Mouse (Mus musculus): ENCODE measurements around the gene Ndufaf3.

Ndufaf3 gene

DNA sequence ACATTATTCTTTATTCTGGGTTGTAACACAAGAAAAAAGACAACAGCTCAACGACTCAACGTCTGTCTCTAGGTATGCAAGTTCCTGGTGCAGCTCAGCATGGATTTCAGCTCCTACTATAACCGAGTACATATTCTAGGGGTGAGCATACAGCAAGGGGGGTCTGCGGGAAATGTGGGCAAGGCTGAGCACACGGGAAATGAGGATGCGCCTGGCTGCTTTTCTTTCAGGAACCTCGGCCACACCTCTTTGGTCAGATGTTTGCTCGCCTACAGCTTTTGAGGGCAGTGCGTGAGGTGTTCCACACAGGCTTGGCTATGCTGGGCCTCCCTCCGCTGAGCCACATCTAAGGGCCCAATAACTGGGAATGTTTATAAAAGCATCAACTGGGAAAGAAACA is 5.1 kb upstream of the Ndufaf3 start:
- DNase-seq (ENCODE audit: low spot score) = no peak

DNA sequence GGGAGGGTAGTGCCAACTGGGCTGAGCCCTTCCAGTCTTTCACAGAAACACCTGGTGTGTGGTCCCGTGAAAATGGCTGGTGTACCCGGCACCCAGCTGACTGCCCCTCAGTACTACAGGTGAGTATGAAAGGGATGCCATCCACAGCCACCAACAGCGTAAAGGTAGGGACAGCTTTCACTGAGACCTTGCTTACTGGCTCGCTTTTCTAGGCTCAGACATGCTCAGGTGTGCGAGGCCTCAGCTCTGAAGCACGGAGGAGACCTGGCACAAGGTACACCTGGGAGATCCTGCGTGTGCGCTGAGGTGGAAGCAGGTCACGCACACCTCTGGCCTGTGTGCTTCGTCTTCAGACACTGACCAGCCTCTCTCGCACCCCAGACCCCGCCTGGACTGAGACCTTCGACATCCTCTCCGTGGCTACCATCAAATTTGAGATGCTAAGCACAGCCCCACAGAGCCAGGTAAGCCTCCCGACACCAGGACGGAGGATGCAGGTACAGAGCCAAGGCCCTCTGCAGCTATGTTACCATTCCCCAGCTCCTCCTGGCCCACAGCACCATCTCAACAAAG is 4.3 kb upstream of the Ndufaf3 start:
- DNase-seq (ENCODE audit: low spot score) = no peak

DNA sequence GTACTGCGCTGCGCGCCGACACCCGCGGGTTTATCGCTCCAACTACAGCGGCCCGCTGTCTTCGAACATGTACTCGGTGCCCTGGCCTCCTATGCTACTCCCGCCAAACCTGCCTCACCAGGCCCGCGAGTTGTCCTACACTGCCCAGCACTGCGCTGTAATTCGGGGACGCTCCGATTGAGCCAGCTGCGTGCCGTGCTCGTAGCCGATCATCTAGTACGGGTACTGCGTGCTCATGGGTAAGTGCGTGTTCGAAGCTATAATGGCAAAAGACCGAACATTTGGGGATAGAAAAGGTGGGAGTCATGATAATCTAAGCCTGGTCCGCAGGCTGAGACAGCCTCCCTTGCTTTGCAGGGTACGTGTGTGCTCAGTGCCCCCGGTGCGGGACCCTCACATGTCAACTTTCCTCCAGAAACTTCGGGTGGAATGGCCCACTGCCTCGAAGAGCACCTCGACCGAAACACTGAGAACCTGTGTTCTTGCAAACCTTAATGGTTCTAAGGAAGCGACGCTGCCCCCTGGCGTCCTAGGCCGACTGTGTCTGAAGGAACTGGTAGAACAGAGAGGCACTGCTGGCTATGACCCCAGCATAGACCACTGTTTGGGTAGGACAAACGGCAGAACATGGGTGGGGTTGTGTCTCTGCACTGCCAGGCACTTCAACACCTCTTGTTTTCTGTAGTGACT is 3.1 kb upstream of the Ndufaf3 start:
- DNase-seq (ENCODE audit: low spot score) = peak; percentile 88

DNA sequence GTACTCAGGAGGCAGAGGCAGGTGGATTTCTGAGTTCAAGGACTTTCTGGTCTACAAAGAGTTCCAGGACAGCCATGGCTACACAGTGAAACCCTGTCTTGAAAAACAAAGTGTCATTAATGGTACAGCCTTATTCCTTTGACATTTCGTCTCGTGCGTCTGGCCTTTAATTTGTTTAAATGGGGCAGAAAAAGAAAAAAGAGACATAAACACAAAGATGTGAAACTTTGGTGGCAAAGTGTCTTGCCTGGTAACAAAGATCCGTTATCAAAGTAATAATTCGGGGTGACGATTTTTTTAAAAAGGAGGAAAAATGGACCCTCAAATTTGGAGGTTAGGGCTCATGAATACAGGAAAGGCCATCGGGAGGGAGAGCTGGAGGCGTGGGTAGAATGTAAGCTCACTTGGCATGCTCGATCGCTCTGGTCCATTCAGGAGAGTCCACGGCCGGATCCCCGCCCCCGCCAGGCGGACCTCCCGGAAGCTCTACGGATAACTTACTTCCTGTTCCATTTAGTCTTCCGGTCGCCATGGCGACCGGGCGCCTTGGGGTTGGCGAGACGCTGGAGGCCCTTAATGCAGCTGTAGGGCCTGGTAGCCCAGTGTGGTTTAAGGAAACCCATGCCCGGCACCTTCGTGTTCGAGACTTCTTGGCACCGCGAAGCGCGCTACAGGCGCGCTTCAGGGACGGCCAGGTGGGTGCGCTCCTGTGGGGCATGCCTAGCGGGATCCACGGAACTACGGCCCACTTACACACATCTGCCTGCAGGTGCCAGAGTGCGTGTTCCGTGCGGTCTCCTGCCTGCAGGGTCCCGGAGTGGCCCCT is 2.4 kb upstream of the Ndufaf3 start, which contains the start of gene Dalrd3:
Gene Dalrd3, plus strand, starts transcription at position 506 of the 826 bp plus-strand sequence.
- DNase-seq (ENCODE audit: low spot score) = peak; percentile 94

DNA sequence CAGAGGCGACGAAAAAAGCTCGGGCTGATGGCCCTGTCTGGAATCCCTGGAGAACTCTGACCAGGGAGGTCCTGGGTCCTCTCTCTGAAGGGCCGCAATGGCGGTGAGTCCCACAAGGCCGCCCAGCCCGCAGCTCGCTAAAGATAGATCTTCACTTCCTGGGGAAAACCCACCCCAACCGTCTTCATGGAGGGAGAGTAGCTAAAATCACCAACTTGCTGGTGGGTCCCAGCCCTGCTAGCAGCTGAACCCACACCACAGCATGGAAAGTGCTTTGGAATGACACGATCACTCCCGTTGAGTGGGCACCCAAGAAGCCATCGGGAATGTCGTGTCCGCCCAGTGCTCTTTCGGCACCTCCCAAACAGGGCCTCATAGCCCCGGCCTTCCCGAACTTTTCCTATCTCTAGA is 1.3 kb upstream of the Ndufaf3 start:
- DNase-seq (ENCODE audit: low spot score) = no peak

DNA sequence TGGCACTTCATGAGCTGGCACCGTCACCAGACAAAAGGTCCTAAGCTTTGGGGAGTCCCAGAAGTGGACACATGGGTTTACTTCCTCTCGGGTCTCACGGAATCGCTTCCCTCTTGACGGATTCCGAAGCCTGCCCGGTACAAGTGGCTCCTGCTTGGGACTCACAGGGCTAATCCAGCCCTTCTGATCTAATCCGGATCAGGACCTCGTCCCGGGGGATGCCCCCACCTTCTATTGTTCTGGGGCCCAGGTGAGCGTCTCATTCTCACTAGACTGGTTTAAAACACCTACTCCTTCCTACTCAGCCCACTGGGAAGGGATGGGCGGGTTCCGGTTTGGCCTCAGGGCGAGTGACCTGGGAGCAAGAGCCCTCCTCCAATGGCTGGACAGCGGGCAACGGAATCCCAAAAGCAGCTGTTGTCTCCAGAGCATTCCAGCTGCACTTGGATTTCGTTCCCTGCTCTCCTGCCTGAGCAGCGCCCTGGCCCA is 741 bp upstream of the Ndufaf3 start:
- DNase-seq (ENCODE audit: low spot score) = peak; percentile 40

DNA sequence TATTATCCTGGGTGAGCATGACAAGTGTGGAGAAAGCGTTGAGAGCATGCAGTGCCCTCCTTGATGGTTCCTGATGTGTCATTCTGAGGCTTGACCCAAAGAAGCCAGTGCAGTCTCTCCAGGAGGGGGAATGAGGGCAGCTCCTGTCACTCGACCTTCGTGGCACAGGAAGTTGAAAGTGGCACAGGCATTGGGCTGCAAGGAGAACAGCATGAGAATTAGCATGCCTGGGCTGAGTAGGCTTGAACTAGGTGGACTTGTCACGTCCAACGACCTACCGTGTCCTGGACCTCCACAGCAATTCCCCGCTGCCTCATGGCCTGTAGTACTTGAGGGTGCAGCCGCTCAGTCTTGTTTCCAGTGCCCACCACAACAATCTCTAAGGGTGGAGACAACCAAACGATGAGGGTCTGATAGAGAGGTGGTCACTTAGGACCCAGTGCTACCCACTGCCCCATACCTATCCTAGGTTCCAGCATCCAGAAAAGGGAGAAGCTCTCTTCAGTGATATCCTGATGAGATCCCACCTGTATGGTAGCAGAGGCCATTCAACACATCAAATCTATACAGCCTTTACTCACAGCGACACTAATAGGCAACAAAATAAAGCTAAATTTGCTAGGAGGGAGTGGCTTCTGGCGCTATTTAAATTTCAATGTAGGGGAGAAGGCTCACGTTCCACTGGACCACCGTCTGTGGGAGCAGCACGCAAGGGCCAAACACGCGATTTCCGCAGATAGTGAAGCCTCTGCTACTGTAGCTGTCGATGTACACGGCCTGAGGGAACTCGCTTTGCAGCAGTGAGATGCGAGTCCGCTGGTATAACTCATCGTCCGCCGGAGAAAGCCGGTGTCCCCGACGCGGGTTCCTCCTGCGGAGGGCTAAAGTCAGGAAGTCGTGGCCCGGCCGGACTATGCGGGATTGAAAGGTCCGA is 1.1 kb downstream of the Ndufaf3 start:
- DNase-seq (ENCODE audit: low spot score) = no peak

DNA sequence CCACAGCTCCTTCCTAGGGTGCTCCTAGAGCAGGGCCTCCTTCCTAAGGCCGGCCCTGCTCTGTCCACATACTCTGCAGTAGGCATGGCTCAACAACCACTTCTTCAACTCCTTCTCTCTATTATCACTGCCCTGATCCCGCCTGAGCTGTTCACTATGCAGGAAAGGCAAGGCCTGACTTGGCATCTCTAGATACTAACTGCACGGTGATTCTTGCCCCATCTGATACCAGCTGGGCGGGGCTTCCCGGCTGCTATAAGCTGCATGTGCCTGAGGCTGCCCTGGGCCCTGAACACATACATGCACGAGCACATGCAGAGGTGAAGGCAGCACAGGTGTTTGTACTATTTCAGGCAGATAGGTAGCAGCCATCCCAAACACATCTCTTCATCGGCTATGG is 3.1 kb downstream of the Ndufaf3 start:
- DNase-seq (ENCODE audit: low spot score) = no peak

DNA sequence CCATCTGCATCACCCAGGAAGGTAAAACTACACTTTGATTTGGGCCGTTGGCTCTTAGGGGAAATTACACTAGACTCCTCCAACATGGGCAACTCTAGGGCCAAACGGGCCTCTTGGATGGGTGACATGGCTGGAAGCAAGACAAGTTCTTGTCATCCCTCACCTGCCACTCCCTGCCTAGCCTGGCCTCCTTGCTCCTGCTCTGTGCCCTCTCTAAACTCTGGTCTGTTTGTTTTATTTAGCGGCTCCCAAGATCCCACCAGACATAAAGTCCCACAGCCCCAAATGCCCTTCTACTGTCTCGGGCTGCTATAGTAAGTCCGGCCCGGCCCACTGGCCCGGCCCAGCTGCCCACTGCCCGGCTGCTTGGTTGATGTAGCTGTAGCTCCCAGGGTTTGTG is 3.6 kb downstream of the Ndufaf3 start:
- DNase-seq (ENCODE audit: low spot score) = no peak

DNA sequence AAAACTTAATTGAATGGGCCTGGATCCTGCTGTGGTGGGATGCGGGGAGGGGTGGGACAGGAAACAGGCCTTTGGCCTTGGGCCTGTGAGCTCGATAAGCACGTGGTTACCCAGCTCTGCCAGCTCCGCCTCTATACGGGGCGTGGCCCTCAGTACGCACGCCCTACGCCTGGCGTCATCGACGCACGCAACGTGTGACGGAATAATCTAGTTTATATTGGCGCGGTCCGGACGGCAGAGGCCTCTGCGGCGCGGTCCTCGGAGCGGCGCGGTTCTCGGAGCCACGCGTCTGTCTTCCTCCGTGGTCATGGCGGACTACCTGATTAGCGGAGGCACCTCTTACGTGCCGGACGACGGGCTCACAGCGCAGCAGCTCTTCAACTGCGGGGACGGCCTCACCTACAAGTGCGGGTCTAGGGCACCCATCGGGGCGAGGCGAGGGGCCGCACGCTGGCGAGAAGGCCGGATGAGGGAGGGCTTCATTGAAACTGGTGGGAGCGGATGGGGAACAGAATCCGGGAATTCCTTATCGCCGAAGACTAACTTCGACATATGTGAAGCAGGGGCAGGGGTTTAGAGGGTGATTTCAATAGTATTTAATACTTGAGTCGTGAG is 6.9 kb downstream of the Ndufaf3 start, which contains the start of gene Impdh2:
Gene Impdh2, plus strand, starts transcription at position 60 of the 615 bp plus-strand sequence.
- peak; percentile 94 for DNase-seq (ENCODE audit: low spot score)

DNA sequence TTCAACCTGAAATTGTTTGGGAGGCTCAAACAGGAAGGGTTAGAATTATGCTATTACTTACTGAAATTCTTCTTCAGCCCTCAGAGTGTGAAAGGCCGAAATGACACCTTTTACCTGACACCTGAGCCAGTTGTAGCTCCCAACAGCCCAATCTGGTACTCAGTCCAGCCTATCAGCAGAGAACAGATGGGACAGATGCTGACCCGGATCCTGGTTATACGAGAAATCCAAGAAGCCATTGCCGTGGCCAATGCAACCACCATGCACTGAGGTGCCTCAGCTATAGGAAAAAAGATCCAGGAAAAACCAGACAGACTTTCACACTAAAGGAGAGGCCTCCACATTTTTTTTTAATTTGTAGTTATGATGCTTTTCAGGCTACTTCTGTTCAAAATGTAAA is 8.1 kb downstream of the Ndufaf3 start:
- no peak for DNase-seq (ENCODE audit: low spot score)

DNA sequence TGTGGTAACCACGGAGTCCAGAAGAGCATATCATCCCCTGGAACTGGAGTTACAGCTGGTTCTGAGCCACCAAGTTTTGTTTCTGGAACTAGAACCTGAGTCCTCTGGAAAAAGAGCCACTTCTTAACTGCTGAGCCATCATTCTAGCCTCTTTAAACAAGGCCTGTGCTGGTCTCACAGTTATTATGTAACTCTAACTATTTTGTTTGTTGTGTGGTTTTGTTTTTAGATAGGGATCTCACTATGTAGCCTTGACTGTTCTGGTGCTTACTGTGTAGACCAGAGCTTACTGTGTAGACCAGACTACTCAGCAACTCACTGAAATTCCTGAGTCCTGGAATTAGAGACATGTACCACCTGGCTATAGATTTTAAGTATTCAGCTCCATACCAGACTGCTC is 20.4 kb downstream of the Ndufaf3 start:
- no peak for DNase-seq (ENCODE audit: low spot score)

DNA sequence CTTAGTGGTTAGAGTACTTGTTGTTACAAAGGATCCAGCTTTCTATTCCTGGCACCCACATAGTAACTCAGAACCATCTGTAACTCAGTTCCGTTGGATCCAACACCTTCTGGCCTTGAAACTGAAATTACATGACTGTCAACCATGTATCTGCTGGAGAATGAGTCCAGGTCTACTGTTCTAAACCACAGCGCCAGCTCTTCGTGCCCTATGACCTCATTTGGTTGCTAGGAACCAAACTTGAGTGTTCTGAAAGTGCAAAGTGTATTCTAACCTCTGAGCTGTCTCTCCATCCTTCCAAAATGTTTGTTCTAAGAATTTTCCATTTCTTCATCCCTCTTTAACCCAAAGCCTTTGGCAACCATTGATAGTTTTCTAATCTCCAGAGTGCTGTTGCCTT is 21.2 kb downstream of the Ndufaf3 start:
- DNase-seq (ENCODE audit: low spot score) = no peak

DNA sequence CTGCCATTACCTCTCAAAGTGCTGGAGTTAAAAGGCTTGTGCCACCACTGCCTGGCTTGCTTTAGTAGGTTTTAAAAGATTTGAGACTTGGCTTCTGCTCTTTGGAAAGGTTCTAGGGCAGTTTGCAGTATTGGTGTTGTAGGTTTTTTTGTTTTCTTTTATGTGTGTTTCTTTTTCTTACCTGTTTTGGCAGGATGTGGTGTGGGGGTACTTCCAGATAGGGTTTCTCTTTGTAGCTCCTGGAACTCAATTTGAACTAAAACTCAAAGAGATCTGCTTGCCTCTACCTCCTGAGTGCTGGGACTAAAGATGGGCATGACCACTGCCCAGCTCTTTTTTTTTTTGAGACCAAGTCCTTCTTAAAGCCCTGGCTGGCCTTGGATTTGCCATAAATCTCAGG is 26.4 kb downstream of the Ndufaf3 start:
- DNase-seq (ENCODE audit: low spot score) = no peak

DNA sequence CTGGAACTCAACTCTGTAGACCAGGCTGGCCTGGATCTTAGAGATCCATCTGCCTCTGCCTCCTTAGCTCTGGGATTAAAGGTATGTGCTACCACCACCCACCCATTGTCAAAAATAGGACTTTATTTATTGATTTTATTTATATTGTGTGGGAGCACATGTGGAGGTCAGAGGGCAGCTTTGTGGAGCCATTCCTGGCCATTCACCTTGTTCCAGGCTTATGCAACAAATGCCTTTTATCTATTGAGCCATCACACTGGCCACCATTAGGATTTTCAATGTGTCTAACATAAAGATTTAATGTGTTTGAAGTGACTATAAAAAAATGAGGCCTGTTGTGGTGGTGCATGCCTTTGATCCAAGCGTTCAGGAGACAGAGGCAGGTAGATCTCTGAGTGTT is 35.7 kb downstream of the Ndufaf3 start:
- DNase-seq (ENCODE audit: low spot score) = no peak

DNA sequence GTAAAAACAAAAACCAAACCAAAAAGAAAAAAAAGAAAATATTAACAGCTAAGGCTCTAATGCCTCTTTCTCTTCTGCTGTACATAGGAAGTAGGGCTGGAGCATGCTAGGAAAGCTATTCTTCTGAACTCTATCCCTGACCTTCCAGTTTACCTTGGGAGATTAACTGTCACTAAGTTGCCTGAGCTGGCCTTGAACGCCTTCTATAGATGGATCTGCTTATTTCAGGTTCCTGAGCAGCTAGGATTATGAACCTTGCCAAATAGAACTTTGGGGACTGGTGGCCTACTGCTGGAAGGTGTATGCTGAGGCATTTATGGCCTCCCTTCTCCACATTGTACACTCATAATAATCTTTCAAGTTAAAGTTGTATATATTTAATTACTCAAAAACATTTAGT is 36.3 kb downstream of the Ndufaf3 start:
- DNase-seq (ENCODE audit: low spot score) = no peak

DNA sequence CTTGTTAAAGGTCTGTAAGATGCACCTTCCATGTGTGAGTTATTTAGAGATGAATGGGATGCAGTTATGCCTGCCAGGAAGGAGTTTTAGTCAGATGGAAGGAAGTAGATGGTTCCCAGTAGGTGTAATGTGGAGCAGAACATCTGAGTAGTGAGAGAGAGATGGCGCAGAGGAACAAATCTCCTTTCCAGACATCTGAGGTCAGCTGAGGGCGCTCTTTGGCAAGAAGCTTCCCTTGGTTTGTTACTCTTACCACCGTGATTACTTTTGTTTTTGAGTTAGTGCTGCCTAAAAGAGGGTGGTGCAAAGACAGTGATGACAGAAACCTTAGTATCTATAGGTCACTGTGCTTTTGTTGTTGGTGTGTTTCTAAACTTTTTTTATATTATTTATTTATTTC is 41.8 kb downstream of the Ndufaf3 start:
- DNase-seq (ENCODE audit: low spot score) = no peak

DNA sequence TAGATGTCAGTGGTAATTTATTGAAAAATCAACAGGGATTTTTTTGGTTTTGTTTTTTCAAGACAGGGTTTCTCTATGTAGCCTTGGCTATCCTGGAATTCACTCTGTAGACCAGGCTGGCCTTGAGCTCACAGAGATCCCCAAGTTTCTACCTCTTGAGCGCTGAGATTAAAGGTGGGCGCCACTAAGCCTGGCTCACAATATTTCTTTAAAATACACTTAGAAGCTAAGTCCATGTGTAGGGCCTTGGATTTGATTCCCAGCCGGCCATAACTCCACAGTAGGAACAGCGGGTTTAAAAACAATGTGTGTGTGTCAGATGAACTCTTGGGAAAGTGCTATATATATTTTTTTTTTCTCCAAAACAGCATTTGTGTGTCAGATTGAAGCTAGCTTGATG is 43.9 kb downstream of the Ndufaf3 start:
- DNase-seq (ENCODE audit: low spot score) = no peak

DNA sequence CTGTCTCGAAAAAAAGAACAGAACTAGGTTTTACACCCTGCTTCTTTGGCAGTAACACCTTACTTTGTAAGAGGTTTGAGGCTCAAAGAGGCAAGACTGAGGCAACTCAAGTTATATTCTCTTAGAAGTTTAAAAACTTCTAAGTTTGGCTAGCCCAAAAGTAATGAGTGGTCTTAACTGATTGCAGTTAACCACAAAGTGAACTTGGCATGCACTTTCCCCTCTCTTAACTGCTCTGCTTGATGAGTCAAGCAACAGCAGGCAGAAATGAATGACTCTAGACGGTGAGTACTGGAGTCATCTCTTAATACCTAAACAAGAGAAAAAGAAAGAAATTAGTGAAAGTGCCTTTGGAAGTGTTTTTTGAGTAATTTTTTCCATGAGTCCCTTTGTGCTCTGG is 45.6 kb downstream of the Ndufaf3 start:
- DNase-seq (ENCODE audit: low spot score) = no peak

DNA sequence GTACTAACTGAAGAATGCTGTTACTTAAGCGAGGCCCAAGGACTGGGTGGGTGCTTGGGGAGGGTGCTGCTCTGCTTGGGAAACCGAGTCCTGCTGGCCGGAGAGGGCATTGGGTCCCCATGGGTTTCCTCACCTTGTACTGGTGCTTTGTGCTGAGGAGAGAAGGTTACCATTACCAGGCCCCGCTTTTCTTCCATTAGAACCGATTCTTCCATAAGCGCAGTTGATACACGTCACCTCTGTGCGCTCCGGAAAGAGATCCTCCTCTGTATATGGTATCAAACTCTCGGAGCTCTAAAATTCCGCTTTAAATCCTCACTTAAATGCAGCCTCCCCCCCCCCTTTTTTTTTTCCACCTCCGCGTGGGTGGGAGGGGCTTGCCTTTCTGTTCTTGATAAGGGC is 49.3 kb downstream of the Ndufaf3 start:
- peak; percentile 31 for DNase-seq (ENCODE audit: low spot score)

DNA sequence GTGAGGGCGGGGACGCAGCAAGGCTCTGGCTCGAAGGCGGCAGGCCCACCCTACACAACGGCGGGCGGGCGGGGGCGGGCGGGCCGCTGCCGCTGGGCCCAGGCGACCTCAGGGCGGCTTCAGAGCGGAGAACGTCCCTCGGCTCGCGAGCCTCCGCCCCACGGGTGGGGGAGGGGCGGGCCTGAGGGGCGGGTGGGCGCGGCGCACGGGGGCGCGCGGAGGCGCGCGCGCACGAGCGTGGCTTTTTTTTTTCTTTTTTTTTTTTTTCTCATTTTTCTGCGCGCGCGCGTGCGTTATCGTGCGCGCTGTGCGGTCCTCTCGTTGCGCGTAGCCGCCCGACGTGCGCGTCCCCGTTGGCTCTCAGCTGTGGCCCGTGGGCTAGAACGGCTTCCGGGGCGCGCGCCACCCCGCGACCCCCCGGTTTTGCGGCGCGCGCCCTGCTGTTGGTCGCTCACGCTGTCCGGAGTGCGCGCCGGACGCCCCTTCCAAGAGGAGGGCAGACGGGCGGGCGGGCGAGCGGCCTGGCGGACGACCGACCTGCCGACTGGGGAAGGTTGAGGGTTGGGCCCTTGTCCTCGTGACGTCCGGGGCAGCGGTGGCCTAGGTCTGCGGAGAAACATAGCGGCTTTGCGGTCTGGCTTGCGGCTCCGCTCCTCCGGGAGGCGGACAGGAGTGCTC is 49.8 kb downstream of the Ndufaf3 start:
- DNase-seq (ENCODE audit: low spot score) = peak; percentile 85
